Mouse (Mus musculus): ENCODE results near the gene Ptdss2.

DNA sequence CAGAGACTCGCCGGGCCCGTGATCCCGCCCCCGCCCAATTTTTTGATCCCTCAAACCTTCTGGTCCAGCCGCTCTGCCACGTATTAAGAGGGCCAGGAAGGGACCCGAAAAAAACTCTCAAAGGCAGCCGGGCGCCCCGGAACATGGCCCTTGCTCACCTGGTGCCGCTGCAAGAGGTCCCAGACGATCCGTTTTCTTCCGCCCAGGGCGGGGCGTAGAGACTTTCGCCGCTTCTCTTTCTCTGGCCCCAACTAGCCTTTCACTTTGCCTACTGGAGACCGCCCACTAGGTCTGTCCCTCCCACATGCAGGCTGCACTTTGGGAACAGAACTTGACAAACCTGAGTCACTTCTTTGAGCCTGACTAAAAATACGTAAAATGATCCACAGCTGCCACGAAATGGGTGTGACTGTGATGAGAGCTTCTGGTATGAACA, 46.4 kb downstream of the Ptdss2 start:
- TF ChIP-seq CTCF (IDR thresholded peaks at IDR 0.05; ENCODE audit: low read depth) (no peak), EP300 (IDR thresholded peaks at IDR 0.05; ENCODE audit: low read depth) (no peak)
